Mouse (Mus musculus): ENCODE measurements at regions not wholly inside any gene's neighbourhood (a gene's known extent, or its start where the extent isn't known, plus 50 kb on each side); places are given as distances from the start of the nearest gene placed in this dataset.
A peak's percentile ranks its signal among the peaks of the same experiment; 100 is the strongest.

- DNase-seq (ENCODE audit: low spot score in 2 of 2), result peak in 1 of 2 experiments; percentile 42
Observed at GRCm38 (mm10) chr6:121560852-121561251, 74.3 kb upstream of the A2m start.

- no peak for DNase-seq (ENCODE audit: low spot score in 2 of 2)
Observed at GRCm38 (mm10) chr6:121560393-121560793, 74.8 kb upstream of the A2m start.

- peak in 1 of 2 experiments; percentile 40 for DNase-seq (ENCODE audit: low spot score in 2 of 2)
Observed at GRCm38 (mm10) chr6:121556481-121556880, 78.7 kb upstream of the A2m start.

GRCm38 (mm10) chr6:121553501-121554132 lies 80.1 kb upstream of the Iqsec3 start:
- no peak for DNase-seq (ENCODE audit: low spot score in 2 of 2)

- no peak for DNase-seq (ENCODE audit: low spot score in 2 of 2)
Observed at GRCm38 (mm10) chr6:121533521-121533920, 60.0 kb upstream of the Iqsec3 start.

- DNase-seq (ENCODE audit: low spot score in 2 of 2), result peak; percentile 65 to 83
Observed at GRCm38 (mm10) chr6:121532926-121533325, 59.4 kb upstream of the Iqsec3 start.

- DNase-seq (ENCODE audit: low spot score in 2 of 2), result no peak
Observed at GRCm38 (mm10) chr6:121531825-121532389, 58.4 kb upstream of the Iqsec3 start.

GRCm38 (mm10) chr6:121527281-121527680 lies 53.8 kb upstream of the Iqsec3 start:
- no peak for DNase-seq (ENCODE audit: low spot score in 2 of 2)

GRCm38 (mm10) chr6:121526121-121526520 lies 52.6 kb upstream of the Iqsec3 start:
- DNase-seq (ENCODE audit: low spot score in 2 of 2), result no peak

- DNase-seq (ENCODE audit: low spot score in 2 of 2), result no peak
Observed at GRCm38 (mm10) chr6:121524613-121524970, 51.1 kb upstream of the Iqsec3 start.

GRCm38 (mm10) chr6:121523882-121524612 lies 50.6 kb upstream of the Iqsec3 start:
- no peak for DNase-seq (ENCODE audit: low spot score in 2 of 2)
